Mouse (Mus musculus) testis, adult 2 months (tissue): ENCODE measurements around the gene Sox6.

Source experiments
- CTCF ChIP-seq: fragments of 200-500 bp; IDR thresholded peaks from 2 replicates; pipeline ENCODE4 v1.5.1; 2012; ENCODE audit warnings: low read depth, mild to moderate bottlenecking, inconsistent platforms, low read length, moderate library complexity; ENCODE audit not compliant: control insufficient read depth, insufficient read depth, insufficient replicate concordance
- POLR2A ChIP-seq: fragments of 200-500 bp; IDR thresholded peaks from 2 replicates; pipeline ENCODE4 v1.6.1; 2012; ENCODE audit warnings: low read depth, mild to moderate bottlenecking, inconsistent platforms, low read length, moderate library complexity; ENCODE audit not compliant: control insufficient read depth

- no peak for TF ChIP-seq CTCF
- TF ChIP-seq POLR2A: no peak
Observed at GRCm38 (mm10) chr7:115750275-115750825, 288.2 kb downstream of the Sox6 start.
